Mouse (Mus musculus): ENCODE data around the gene Pum2.
"Not testable (repeated sequence)": the region's sequence is repeated elsewhere in the genome, so short reads cannot be mapped to it uniquely, and the experiment has no call there.

Pum2 gene

GRCm38 (mm10) chr12:8669846-8670245 lies 4.1 kb upstream of the Pum2 start:
- DNase-seq, result no peak

GRCm38 (mm10) chr12:8673121-8673973 lies 587 bp upstream of the Pum2 start:
- no peak for DNase-seq

GRCm38 (mm10) chr12:8674377-8674864 lies 487 bp downstream of the Pum2 start:
- peak; percentile 76 to 81 for DNase-seq

GRCm38 (mm10) chr12:8674891-8675341 lies 982 bp downstream of the Pum2 start:
- no peak for DNase-seq

- no peak for DNase-seq
Observed at GRCm38 (mm10) chr12:8675361-8675760, 1.4 kb downstream of the Pum2 start.

- DNase-seq, result no peak
Observed at GRCm38 (mm10) chr12:8676341-8676740, 2.4 kb downstream of the Pum2 start.

GRCm38 (mm10) chr12:8677926-8678325 lies 4.0 kb downstream of the Pum2 start:
- no peak for DNase-seq

GRCm38 (mm10) chr12:8684200-8684599 lies 10.3 kb downstream of the Pum2 start:
- DNase-seq, result no peak

- DNase-seq, result no peak
Observed at GRCm38 (mm10) chr12:8685036-8685435, 11.1 kb downstream of the Pum2 start.

- DNase-seq, result not testable (repeated sequence)
Observed at GRCm38 (mm10) chr12:8689882-8690281, 15.9 kb downstream of the Pum2 start.

- DNase-seq, result peak; percentile 61 to 70
Observed at GRCm38 (mm10) chr12:8698895-8699294, 25.0 kb downstream of the Pum2 start.

GRCm38 (mm10) chr12:8703988-8704387 lies 30.1 kb downstream of the Pum2 start:
- DNase-seq, result no peak

- no peak for DNase-seq
Observed at GRCm38 (mm10) chr12:8708876-8709275, 34.9 kb downstream of the Pum2 start.

GRCm38 (mm10) chr12:8712665-8713064 lies 38.7 kb downstream of the Pum2 start:
- no peak for DNase-seq

GRCm38 (mm10) chr12:8716093-8716492 lies 42.2 kb downstream of the Pum2 start:
- DNase-seq, result no peak

- peak in 1 of 2 experiments; percentile 1 for DNase-seq
Observed at GRCm38 (mm10) chr12:8726890-8727289, 53.0 kb downstream of the Pum2 start.

- DNase-seq, result peak; percentile 28 to 37
Observed at GRCm38 (mm10) chr12:8728739-8729138, 54.8 kb downstream of the Pum2 start.

- DNase-seq, result no peak
Observed at GRCm38 (mm10) chr12:8753654-8754053, 79.7 kb downstream of the Pum2 start.

GRCm38 (mm10) chr12:8754116-8754515 lies 80.2 kb downstream of the Pum2 start:
- DNase-seq, result no peak

GRCm38 (mm10) chr12:8758029-8758428 lies 84.1 kb downstream of the Pum2 start:
- DNase-seq, result no peak

GRCm38 (mm10) chr12:8759115-8759514 lies 85.2 kb downstream of the Pum2 start:
- DNase-seq, result no peak

GRCm38 (mm10) chr12:8759779-8760178 lies 85.8 kb downstream of the Pum2 start:
- peak; percentile 67 to 78 for DNase-seq

- no peak for DNase-seq
Observed at GRCm38 (mm10) chr12:8760561-8760960, 86.6 kb downstream of the Pum2 start.

GRCm38 (mm10) chr12:8761058-8761457 lies 87.1 kb downstream of the Pum2 start:
- DNase-seq, result no peak

All from kidney, postnatal 4 days (tissue).